13 mouse cellular contexts compared by ENCODE assay signal in the genomic region with DNA sequence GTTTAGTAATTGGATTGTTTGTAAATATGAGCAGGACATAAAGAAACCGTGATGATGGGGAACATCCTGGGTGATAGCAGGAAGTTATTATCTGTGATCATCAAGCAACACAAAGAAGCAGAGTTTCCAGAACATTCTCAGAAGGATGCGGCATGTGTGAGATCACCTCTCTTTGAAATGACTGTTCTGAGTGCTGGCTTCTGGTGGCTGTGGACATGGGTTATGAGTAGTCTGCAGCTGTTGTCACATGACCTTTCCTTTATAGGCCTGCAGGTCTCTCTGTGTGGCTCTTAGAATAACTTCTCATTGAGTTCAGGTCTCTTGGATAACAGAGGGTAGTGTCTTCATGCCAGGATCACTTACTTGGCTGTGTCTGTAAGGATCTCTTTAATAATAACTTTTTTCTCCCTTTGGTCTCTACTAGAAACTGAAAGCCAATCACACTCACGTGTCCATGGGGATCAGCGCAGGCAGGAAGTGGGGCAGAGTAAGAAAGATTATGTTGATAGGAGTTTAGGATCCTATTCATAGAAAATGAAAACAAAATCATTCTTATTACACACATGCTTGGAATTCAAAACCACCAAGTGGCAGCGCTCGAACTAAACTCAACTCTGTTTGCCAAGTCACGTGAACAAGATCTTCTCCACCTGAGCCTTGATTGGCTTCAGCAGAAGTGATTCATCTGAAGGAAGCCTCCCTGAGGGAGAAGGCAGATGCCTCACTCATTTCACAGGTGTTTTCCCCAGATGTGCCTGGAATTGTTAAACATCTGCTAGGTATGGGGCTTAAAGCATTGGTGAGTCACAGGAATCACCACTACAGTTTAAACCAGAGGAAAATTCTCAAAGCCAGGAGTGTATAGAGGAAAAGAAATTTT.
"Had no signal": no experiment of that assay in that cellular context is flagged by ENCODE, and none has a peak within 500 bp of the region (broad histone marks: within the 10 kb centered on the region; RNA-seq: fewer than 3 reads in every experiment).

No protein-coding gene starts in this region.

- H3K9me3 ChIP-seq: limb, embryonic 15.5 days; liver, embryonic 12.5 days; lung, embryonic 15.5 days; megakaryocyte, embryonic 14.5 days; midbrain, embryonic 12.5 days; stomach, embryonic 15.5 days had no signal

- H3K4me3 ChIP-seq: limb, embryonic 15.5 days; liver, embryonic 12.5 days; lung, embryonic 15.5 days; megakaryocyte, embryonic 14.5 days; midbrain, embryonic 12.5 days; stomach, embryonic 15.5 days had no signal

- DNase-seq: kidney, adult 8-10 months; kidney, postnatal 25 days; layer of hippocampus, postnatal 36 days; lung, postnatal 14 days; right cerebral cortex, postnatal 4 days had no signal

- H3K27ac ChIP-seq: limb, embryonic 15.5 days; liver, embryonic 12.5 days; lung, embryonic 15.5 days; macrophage; midbrain, embryonic 12.5 days; stomach, embryonic 15.5 days had no signal

- H3K4me2 ChIP-seq: limb, embryonic 15.5 days; liver, embryonic 12.5 days; lung, embryonic 15.5 days; midbrain, embryonic 12.5 days; stomach, embryonic 15.5 days had no signal

- H3K36me3 ChIP-seq: limb, embryonic 15.5 days; liver, embryonic 12.5 days; lung, embryonic 15.5 days; midbrain, embryonic 12.5 days; stomach, embryonic 15.5 days had no signal

- H3K4me1 ChIP-seq: limb, embryonic 15.5 days; liver, embryonic 12.5 days; lung, embryonic 15.5 days; megakaryocyte, embryonic 14.5 days; midbrain, embryonic 12.5 days; stomach, embryonic 15.5 days had no signal

- ATAC-seq: liver, embryonic 12.5 days; midbrain, embryonic 16.5 days had no signal

- H3K9ac ChIP-seq: limb, embryonic 15.5 days; liver, embryonic 12.5 days; lung, embryonic 15.5 days; midbrain, embryonic 12.5 days; stomach, embryonic 15.5 days had no signal

- H3K27me3 ChIP-seq: limb, embryonic 15.5 days; liver, embryonic 12.5 days; lung, embryonic 15.5 days; midbrain, embryonic 12.5 days; stomach, embryonic 15.5 days had no signal
